Mouse (Mus musculus) spleen, adult 2 months (tissue): Measurements from ENCODE around the gene G530012D18Rik.
"Not testable (repeated sequence)": the region's sequence is repeated elsewhere in the genome, so short reads cannot be mapped to it uniquely, and the experiment has no call there.

Experiments used
- CTCF ChIP-seq: fragments of 200-500 bp; IDR thresholded peaks from 2 replicates; pipeline ENCODE4 v1.5.1; 2011; ENCODE audit warnings: mild to moderate bottlenecking, inconsistent platforms; ENCODE audit not compliant: insufficient read depth, insufficient read length, insufficient replicate concordance; ENCODE audit errors: extremely low read depth
- POLR2A ChIP-seq: fragments of 200-500 bp; IDR thresholded peaks from 2 replicates; pipeline ENCODE4 v1.6.1; 2011; ENCODE audit warnings: low read depth, low read length, inconsistent platforms

GRCm38 (mm10) chr1:85543818-85544217 is 31.7 kb upstream of the G530012D18Rik start:
- TF ChIP-seq POLR2A, CTCF: not testable (repeated sequence)
